Mouse (Mus musculus): ENCODE measurements at regions not wholly inside any gene's neighbourhood (a gene's known extent, or its start where the extent isn't known, plus 50 kb on each side); places are given as distances from the start of the nearest gene placed in this dataset.

GRCm38 (mm10) chr3:57228400-57228799, 73.4 kb downstream of the Tm4sf1 start:
- DNase-seq, result no peak

DNA sequence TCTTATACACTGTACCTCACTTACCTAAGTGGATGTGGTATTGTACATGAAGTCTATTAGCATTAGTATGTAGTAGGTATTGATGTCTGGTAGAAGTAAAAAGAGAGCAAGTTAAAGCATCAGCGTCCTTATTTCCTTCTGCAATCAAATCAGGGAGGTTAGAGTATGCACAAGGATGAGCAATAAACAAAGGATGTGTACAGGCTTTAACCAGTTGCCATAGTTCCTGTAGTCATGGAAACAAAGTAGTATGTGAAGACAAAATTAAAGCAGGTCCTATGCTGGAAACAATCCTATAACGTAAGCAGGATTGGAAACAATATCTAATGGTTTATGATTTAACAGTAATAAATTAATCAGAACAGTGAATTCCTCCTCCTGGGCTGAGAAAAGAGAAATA, 78.0 kb downstream of the Tm4sf1 start:
- DNase-seq, result no peak

DNA sequence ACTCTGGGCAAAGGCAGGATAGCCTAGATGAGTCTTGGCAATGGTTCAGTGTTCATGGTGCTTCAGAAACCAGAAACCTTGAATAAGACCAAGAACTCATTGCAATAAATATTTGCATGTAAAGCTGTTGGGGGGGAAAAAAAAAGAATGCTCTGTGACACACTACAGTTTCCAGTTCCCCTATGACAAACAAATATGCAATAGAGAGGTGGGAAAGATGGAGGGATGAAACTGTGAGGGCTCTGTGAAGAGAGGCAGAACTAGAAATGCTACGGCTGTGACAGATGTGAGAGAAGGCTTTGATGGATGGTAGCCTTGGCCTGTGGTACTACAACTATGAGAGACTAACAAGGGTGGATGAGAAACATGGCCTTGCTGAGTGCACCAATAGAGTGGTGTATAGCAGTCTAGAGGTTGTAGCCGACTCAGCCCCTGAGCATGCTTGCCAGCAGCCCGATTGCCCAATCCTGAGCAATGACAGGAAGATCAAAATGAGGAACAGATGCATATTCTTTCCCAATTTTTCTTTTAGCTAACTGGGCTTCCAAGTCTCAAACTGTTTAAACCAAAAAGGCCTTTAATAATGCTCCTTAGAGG, 79.4 kb downstream of the Tm4sf1 start:
- DNase-seq, result peak; percentile 76 to 86

DNA sequence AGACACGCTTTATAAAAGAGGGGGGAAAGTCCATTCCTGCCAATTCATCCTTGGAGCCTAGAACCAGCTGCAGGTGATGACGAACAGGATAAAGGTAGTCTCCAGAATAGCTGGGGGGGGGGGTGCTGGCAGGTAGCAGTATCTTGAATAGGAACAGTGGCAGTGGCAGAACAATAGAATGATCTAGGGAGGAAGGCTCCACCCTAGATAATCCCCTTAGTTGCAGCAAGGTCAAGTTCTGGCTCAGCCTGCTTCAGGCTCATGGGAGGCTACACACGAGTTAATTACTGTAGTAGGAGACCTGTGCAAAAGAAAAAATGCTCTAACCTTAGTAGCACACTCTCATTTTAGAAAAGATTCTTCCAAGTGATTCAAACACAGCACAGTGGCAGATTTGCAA, 83.4 kb downstream of the Tm4sf1 start:
- DNase-seq, result no peak

- peak; percentile 20 to 34 for DNase-seq
These were observed 97.6 kb downstream of the Tm4sf1 start for GRCm38 (mm10) chr3:57204066-57204723.

GRCm38 (mm10) chr3:57203418-57203817, 98.4 kb downstream of the Tm4sf1 start:
- DNase-seq, result no peak

GRCm38 (mm10) chr3:57181587-57181986, 120.2 kb downstream of the Tm4sf1 start:
- peak; percentile 37 to 53 for DNase-seq

DNA sequence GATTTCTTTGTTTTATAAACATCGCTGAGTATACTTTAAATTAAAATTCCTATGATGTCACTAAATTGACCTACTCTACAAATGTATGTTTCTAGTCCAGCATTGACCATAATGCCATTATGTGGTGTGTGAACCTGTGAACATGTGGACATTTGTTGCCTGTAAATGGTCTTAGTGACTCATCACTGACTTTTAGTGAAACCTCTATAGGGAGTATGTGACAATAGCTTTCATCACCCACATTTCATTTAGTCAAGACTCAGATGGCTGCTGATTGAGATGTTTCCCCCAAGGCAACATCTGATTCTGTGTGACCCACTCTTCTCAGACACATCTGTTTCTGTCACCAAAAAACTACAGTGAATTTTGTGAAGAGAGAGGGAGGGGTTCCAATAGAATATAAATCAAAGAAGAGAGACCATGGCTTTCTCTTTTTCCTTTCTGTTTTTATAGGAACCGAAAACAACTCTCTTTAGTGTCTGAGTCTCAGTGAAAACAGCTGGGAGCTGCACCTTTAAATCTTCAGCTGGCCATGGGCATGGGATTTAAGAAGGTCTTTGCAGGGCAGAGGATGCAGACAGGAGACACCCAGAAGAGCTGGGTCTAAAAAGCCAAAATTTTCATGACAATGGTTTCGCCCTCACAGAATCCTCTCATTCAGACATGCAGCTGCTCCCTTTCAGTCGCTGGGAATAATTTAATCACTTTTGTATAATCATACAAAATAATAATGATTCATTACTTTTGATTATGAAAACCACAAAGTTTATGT, 148.4 kb downstream of the Tm4sf1 start:
- DNase-seq, result no peak

- no peak for DNase-seq
These were observed 152.6 kb downstream of the Tm4sf1 start for GRCm38 (mm10) chr3:57149156-57149555.

DNA sequence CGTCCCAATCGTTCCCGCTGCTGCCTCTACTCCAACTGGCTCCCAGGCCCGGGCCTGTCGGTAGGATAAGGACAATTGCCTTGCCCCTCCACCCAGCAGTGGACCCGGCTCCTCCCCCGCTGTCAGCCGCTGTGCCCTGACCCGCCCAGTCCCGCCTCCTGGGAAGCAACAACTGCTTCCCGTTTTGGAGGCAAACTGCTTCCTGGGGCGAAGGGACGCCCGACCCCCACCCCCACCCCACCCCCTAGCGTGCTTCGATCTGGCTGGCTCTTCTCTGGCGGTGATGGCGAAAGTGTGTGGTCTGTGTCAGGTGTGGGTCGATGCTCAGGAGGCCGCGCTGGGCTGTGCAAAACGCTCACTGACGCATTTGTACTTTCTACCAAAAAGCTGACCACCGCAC, 164.9 kb downstream of the Tm4sf1 start:
- DNase-seq, result peak; percentile 24 to 54

GRCm38 (mm10) chr3:57128606-57129005, 173.2 kb downstream of the Tm4sf1 start:
- no peak for DNase-seq

- no peak for DNase-seq
These were observed 175.8 kb downstream of the Tm4sf1 start for GRCm38 (mm10) chr3:57125792-57126485.

DNA sequence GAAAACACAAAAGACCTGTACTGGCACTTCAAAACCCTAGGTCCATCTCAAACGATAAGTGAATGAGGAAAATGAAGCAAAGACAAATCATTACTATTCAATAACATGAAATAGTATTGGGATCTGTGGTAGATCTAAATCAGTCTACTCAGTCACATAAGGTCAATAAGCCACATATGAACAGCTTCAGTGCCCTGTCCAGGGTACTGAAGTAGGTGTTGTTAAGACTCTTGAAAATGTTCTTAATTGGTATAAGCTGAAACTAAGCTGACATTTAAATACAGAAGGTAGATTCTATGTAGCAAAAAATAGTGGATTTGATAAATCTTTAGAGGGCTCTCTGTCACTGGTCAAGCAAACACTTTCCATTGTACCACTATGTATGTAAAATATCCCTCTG, 183.8 kb downstream of the Tm4sf1 start:
- no peak for DNase-seq

DNA sequence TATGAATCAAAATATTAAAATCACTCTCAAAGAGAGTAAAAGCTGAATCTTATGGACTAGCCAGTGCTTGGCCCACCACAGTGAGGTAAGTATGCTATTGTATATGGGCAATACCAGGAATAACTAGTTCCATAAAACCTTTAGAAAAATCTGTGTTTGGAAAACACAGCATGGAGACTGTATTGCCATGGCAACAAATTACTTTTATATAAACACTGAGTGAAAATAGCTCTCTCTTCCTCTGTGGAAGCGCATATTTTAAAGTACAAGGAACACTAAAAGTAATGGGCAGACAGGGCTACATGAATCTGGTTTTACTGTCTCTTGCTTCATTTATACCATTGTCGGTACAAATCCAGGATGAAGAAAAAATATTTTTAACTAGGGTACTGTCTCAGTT, 199.5 kb downstream of the Tm4sf1 start:
- no peak for DNase-seq

GRCm38 (mm10) chr3:57100515-57100914, 201.3 kb downstream of the Tm4sf1 start:
- DNase-seq, result no peak

DNA sequence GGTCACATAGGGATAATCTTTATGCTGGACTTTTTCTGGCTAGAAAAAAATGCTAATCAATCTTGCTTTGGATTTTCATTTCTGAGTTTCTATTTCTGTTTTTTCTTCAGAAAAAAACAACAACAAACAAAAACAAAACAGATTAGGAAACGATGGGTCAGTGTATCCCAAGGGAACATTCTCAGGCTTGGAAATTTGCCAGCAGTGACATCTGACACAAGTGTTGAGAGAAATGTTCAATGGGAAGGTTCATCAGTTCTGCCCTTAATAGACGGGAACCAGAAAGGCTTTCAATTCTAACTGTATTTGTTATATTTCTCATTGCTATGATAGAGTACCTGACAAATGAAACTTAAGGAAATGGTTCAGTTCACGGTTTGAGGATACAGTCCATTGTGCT, 206.9 kb downstream of the Tm4sf1 start:
- no peak for DNase-seq

DNA sequence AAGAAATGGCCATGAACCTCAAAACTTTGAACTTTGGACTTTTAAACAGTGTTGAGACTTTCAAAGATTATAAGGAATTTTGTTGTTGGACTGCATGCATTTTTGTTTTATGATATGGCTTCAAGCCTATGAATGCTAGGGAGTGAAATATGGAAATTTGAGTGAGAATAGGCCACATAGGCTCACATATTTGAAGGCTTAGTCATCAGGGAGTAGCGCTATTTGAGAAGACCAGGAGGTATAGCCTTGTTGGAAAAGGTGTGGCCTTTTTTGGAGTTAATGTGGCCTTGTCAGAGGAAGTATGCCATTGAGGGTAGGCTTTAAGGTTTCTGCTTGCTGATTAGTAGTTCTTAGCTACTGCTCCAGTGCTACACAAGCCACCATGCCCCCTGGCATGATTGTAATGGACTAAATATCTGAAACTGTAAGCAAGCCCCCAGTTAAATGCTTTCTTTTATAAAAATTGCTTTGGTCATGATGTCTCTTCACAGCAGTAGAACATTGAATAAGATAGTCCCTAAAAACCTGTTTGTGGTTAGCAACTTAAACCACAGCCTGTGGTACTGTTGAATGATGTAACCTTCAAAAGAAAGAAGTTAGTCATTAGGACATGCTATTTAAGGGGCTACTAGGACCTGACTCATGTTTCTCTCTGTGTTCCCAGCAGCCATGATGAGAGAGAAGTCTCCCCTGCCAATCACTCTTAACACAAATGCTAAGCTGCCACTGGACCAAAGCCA, 208.4 kb downstream of the Tm4sf1 start:
- DNase-seq, result no peak

DNA sequence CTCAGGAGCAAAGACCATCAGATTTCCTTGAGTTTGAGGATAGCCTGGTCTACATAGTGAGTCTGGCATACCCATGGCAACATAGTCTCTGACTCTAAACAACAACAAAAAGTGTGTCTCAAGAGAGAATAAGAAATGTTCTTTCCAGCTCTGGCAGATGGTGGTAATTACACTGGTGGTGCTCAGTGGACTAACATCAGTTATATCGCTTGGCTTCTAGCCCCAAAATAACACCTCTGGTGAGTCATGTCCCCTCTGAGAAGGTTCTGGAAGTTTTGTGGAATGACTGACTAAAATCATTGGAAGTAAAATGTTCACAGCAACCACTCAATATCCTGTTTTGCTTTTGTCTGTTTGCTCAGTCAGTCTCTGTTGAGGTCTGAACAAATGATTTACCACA, 227.3 kb downstream of the Tm4sf1 start:
- DNase-seq, result no peak

- DNase-seq, result no peak
These were observed 227.8 kb downstream of the Tm4sf1 start for GRCm38 (mm10) chr3:57073962-57074506.

DNA sequence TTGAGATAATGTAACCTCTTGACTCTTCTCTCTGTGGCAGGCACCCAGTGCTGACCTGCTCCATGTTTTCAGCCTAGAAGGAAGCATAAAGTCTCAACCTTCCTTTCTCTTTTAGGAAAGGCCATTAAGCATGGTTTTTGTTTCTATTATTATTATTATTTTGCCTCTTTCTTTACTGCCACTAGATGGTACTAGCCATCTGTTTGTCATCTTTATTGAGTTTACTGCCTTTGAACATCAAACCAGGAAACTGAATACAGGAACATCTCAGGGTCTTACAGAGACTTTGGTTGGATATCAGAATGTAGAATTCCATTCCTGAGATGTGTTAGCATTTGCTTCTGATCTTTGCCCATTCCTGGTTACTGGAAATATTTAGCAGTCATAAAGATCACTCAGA, 268.8 kb downstream of the Tm4sf1 start:
- no peak for DNase-seq

GRCm38 (mm10) chr3:57018171-57018570, 283.6 kb downstream of the Tm4sf1 start:
- DNase-seq, result no peak

GRCm38 (mm10) chr3:56981305-56981660, 320.5 kb downstream of the Tm4sf1 start:
- DNase-seq, result no peak

Measured in adrenal gland, postnatal 36 days (tissue).